Mouse (Mus musculus): ENCODE data around the gene Plet1. TPM values are rescaled to one million over a fixed set of nuclear protein-coding genes. Genes with fewer than 3 reads are reported as not detected.

Plet1 gene
- polyA plus RNA-seq, 1 experiment, result 2.5 TPM

DNA sequence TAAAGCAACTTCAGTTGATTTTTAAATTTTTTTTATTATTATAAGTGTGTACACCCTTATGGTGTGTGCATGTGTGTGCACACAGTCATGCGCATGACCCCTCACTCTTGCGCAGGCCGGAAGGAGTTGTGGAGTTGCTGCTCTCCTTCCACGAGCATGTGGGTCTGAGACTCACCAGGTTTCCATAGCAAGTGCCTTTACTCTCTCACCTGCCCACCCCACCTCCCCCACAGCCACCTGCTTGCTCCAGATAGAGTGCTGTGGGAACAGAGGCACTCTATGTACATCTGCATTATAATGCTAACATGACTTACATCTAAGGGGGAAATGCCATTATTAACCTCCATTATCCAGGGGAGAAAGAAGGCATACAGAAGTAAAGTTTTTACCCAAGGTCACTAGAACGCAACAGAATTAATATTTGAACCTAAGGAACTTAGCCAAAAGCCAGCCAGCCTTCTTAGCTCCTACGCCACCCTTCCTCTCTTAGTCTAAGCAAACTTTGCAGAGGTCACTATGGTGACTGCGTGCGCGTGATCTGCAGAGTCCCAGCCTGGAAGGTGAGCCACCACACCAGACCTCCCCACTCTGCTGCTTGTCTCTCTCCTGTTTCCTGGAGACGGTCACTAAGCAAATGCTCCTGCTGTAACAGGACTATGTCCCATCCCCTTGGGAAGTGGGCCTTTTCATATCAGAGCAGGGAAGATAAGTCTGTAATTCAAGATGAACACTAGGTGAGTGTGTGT, 1.3 kb downstream of the Plet1 start:
- no peak overlapping the region for H3K27ac ChIP-seq (ENCODE audit: insufficient read depth, low read depth, low read length)
- WGBS, result 85% methylated on average over 10 of the region's 10 CpGs
- TF ChIP-seq CTCF (IDR thresholded peaks at IDR 0.05; ENCODE audit: extremely low read depth, insufficient read length, insufficient replicate concordance, low read depth, low read length) (no peak), POLR2A (IDR thresholded peaks at IDR 0.05; ENCODE audit: low read depth, low read length) (no peak)

GRCm38 (mm10) chr9:50496151-50496505, 1.8 kb downstream of the Plet1 start:
- Histone ChIP-seq H3K36me3 (ENCODE audit: control insufficient read depth, insufficient read depth, low read length) (no peaks in the 10 kb centered on the region), H3K27me3 (ENCODE audit: control insufficient read depth, insufficient read depth, low read length) (no peaks in the 10 kb centered on the region), H3K4me1 (ENCODE audit: control insufficient read depth, insufficient read depth, insufficient read length, low read length) (no peaks in the 10 kb centered on the region; the same call in 1 of the 2 replicates), H3K4me3 (ENCODE audit: low read depth, low read length) (no peak overlapping the region), H3K27ac (ENCODE audit: insufficient read depth, low read depth, low read length) (no peak overlapping the region)
- WGBS, result 68% methylated on average over 6 of the region's 6 CpGs
- TF ChIP-seq POLR2A (IDR thresholded peaks at IDR 0.05; ENCODE audit: low read depth, low read length) (no peak), CTCF (IDR thresholded peaks at IDR 0.05; ENCODE audit: extremely low read depth, insufficient read length, insufficient replicate concordance, low read depth, low read length) (no peak)

More for the DNA sequence above, 1.3 kb downstream of the Plet1 start:
- H3K36me3 ChIP-seq (ENCODE audit: control insufficient read depth, insufficient read depth, low read length), result no peaks in the 10 kb centered on the region
- H3K4me1 ChIP-seq (ENCODE audit: control insufficient read depth, insufficient read depth, insufficient read length, low read length), result no peaks in the 10 kb centered on the region; the same call in 1 of the 2 replicates
- H3K4me3 ChIP-seq (ENCODE audit: low read depth, low read length), result no peak overlapping the region
- no peaks in the 10 kb centered on the region for H3K27me3 ChIP-seq (ENCODE audit: control insufficient read depth, insufficient read depth, low read length)

DNA sequence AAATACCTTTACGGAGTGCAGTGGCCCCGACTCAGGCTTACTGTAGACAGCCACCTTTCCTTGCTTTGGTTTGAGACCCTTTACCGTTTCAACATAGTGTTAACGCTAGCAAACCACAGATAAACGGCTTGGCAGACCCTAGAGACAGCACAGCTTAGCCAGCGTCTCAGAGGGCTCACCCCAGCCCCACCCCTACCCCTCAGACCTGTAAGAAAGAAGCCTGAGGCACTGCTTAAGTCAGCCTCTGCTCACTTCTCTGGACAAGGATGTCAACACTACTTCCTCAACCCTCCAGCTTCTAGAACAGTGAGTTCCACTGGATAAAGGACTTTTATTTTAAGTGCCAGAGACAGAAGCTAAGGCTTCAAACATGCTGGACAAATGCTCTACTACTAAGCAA, 2.2 kb downstream of the Plet1 start:
- Histone ChIP-seq H3K27me3 (ENCODE audit: control insufficient read depth, insufficient read depth, low read length) (no peaks in the 10 kb centered on the region), H3K27ac (ENCODE audit: insufficient read depth, low read depth, low read length) (no peak overlapping the region), H3K4me3 (ENCODE audit: low read depth, low read length) (no peak overlapping the region), H3K4me1 (ENCODE audit: control insufficient read depth, insufficient read depth, insufficient read length, low read length) (no peaks in the 10 kb centered on the region; the same call in 1 of the 2 replicates), H3K36me3 (ENCODE audit: control insufficient read depth, insufficient read depth, low read length) (no peaks in the 10 kb centered on the region)
- 53% methylated on average over 6 of the region's 6 CpGs for WGBS
- TF ChIP-seq CTCF (IDR thresholded peaks at IDR 0.05; ENCODE audit: extremely low read depth, insufficient read length, insufficient replicate concordance, low read depth, low read length) (no peak), POLR2A (IDR thresholded peaks at IDR 0.05; ENCODE audit: low read depth, low read length) (no peak)

DNA sequence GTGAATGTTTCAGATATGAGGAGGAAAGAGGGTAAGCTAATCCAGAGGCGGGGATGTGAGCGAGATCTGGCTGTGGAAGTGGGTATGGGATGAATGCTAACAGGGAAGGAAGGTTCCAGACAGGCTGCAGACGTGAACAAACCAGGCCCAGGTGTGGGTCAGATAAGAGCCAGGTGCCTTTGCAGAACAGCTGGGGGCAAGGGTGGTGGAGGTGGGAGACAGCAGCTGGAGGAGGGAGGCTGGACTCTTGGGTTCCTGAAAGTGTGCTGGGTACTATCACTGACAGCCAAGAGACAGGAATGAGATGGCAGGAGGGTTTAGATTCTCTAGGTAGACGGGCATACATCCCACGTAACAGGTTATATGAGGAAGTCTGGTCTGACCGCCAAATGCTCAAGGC, 2.8 kb downstream of the Plet1 start:
- no peak for TF ChIP-seq POLR2A (IDR thresholded peaks at IDR 0.05; ENCODE audit: low read depth, low read length)
- TF ChIP-seq CTCF (IDR thresholded peaks at IDR 0.05; ENCODE audit: extremely low read depth, insufficient read length, insufficient replicate concordance, low read depth, low read length), result no peak
- Histone ChIP-seq H3K27me3 (ENCODE audit: control insufficient read depth, insufficient read depth, low read length) (no peaks in the 10 kb centered on the region), H3K36me3 (ENCODE audit: control insufficient read depth, insufficient read depth, low read length) (no peaks in the 10 kb centered on the region), H3K27ac (ENCODE audit: insufficient read depth, low read depth, low read length) (no peak overlapping the region), H3K4me1 (ENCODE audit: control insufficient read depth, insufficient read depth, insufficient read length, low read length) (no peaks in the 10 kb centered on the region; the same call in 1 of the 2 replicates), H3K4me3 (ENCODE audit: low read depth, low read length) (no peak overlapping the region)
- WGBS, result 62% methylated on average over 6 of the region's 6 CpGs

DNA sequence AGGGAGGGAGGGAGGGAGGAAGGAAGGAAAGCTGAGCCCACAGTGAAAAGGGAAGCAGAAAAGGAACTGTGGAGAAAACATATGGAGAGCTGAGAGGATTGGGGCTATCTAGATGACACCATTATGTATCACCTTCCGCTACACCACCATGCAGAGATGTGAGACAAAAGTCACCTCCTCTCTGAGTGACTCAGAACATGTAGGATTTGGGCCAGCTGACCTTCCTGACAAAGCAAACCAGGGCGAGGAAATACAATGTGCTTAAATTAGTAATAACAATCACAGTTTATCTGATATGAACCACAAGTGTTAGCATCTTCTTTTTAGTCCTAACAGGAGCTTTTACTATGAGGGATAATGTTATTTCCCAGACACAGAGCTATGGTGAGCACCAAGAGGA, 3.2 kb downstream of the Plet1 start:
- no peak overlapping the region for H3K27ac ChIP-seq (ENCODE audit: insufficient read depth, low read depth, low read length)
- no peak overlapping the region for H3K4me3 ChIP-seq (ENCODE audit: low read depth, low read length)
- no peaks in the 10 kb centered on the region for H3K36me3 ChIP-seq (ENCODE audit: control insufficient read depth, insufficient read depth, low read length)
- whole genome bisulfite sequencing, result 74% methylated on average over 2 of the region's 2 CpGs
- TF ChIP-seq CTCF (IDR thresholded peaks at IDR 0.05; ENCODE audit: extremely low read depth, insufficient read length, insufficient replicate concordance, low read depth, low read length), result no peak
- TF ChIP-seq POLR2A (IDR thresholded peaks at IDR 0.05; ENCODE audit: low read depth, low read length), result no peak
- no peaks in the 10 kb centered on the region; the same call in 1 of the 2 replicates for H3K4me1 ChIP-seq (ENCODE audit: control insufficient read depth, insufficient read depth, insufficient read length, low read length)
- no peaks in the 10 kb centered on the region for H3K27me3 ChIP-seq (ENCODE audit: control insufficient read depth, insufficient read depth, low read length)

GRCm38 (mm10) chr9:50498815-50499214, 4.5 kb downstream of the Plet1 start:
- Histone ChIP-seq H3K27ac (ENCODE audit: insufficient read depth, low read depth, low read length) (no peak overlapping the region), H3K36me3 (ENCODE audit: control insufficient read depth, insufficient read depth, low read length) (no peaks in the 10 kb centered on the region), H3K4me1 (ENCODE audit: control insufficient read depth, insufficient read depth, insufficient read length, low read length) (no peaks in the 10 kb centered on the region; the same call in 1 of the 2 replicates), H3K27me3 (ENCODE audit: control insufficient read depth, insufficient read depth, low read length) (no peaks in the 10 kb centered on the region), H3K4me3 (ENCODE audit: low read depth, low read length) (no peak overlapping the region)
- WGBS, result 79% methylated on average over 16 of the region's 16 CpGs
- TF ChIP-seq POLR2A (IDR thresholded peaks at IDR 0.05; ENCODE audit: low read depth, low read length), result no peak
- TF ChIP-seq CTCF (IDR thresholded peaks at IDR 0.05; ENCODE audit: extremely low read depth, insufficient read length, insufficient replicate concordance, low read depth, low read length), result no peak

GRCm38 (mm10) chr9:50499781-50500180, 5.5 kb downstream of the Plet1 start:
- 76% methylated on average over 3 of the region's 3 CpGs for WGBS
- no peak for TF ChIP-seq CTCF (IDR thresholded peaks at IDR 0.05; ENCODE audit: extremely low read depth, insufficient read length, insufficient replicate concordance, low read depth, low read length)
- no peak for TF ChIP-seq POLR2A (IDR thresholded peaks at IDR 0.05; ENCODE audit: low read depth, low read length)

More at GRCm38 (mm10) chr9:50499781-50500180, 5.5 kb downstream of the Plet1 start:
- Histone ChIP-seq H3K4me1 (ENCODE audit: control insufficient read depth, insufficient read depth, insufficient read length, low read length) (no peaks in the 10 kb centered on the region; the same call in 1 of the 2 replicates), H3K36me3 (ENCODE audit: control insufficient read depth, insufficient read depth, low read length) (no peaks in the 10 kb centered on the region), H3K27ac (ENCODE audit: insufficient read depth, low read depth, low read length) (no peak overlapping the region), H3K4me3 (ENCODE audit: low read depth, low read length) (no peak overlapping the region), H3K27me3 (ENCODE audit: control insufficient read depth, insufficient read depth, low read length) (no peaks in the 10 kb centered on the region)

All from small intestine, adult 2 months (tissue).